Mouse (Mus musculus) embryonic facial prominence, embryonic 11.5 days (tissue): ENCODE measurements around the gene Smoc2. TPM values are rescaled to one million over a fixed set of nuclear protein-coding genes. Genes with fewer than 3 reads are reported as not detected.

Experiments used
- ATAC-seq: fragments of 200-750 bp; cut with Nextera tagmentation; replicated peaks from 2 replicates; pipeline ENCODE4 v1.8.0; 2017; ENCODE audit warnings: low read depth; ENCODE audit not compliant: insufficient number of reproducible peaks, low FRiP score, low TSS enrichment
- DNase-seq: peaks from one replicate; pipeline ENCODE4 v3.0.0-alpha.2; 2015; ENCODE audit warnings: low spot score
- H3K27ac ChIP-seq: fragments of 300-500 bp; sonication (generic); replicated peaks from 2 replicates; pipeline ENCODE4 v1.5.1; 2014; ENCODE audit warnings: mild to moderate bottlenecking, low read depth, low read length, control low read depth
- H3K27me3 ChIP-seq: fragments of 300-500 bp; sonication (generic); 2 replicates; pipeline ENCODE4 v1.6.1; 2014; ENCODE audit warnings: mild to moderate bottlenecking, low read length, moderate library complexity, mixed read lengths; ENCODE audit not compliant: control insufficient read depth, insufficient read depth
- H3K36me3 ChIP-seq: fragments of 300-500 bp; sonication (generic); replicated peaks from 2 replicates; pipeline ENCODE4 v1.6.1; 2014; ENCODE audit warnings: low read depth, mild to moderate bottlenecking, low read length, moderate library complexity, mixed read lengths; ENCODE audit not compliant: control insufficient read depth, insufficient read depth
- H3K4me1 ChIP-seq: fragments of 300-500 bp; sonication (generic); 2 replicates; pipeline ENCODE4 v1.6.1; 2014; ENCODE audit warnings: low read length, mixed read lengths; ENCODE audit not compliant: control insufficient read depth, insufficient read depth
- H3K4me2 ChIP-seq: fragments of 300-500 bp; sonication (generic); 2 replicates; pipeline ENCODE4 v1.6.1; 2014; ENCODE audit warnings: low read depth, mild to moderate bottlenecking, control low read depth, low read length, moderate library complexity
- H3K4me3 ChIP-seq: fragments of 300-500 bp; sonication (generic); 2 replicates; pipeline ENCODE4 v1.5.1; 2014; ENCODE audit warnings: low read depth, low read length, control low read depth
- H3K9ac ChIP-seq: fragments of 300-500 bp; sonication (generic); replicated peaks from 2 replicates; pipeline ENCODE4 v1.6.1; 2014; ENCODE audit warnings: mild to moderate bottlenecking, control low read depth, low read length
- H3K9me3 ChIP-seq: fragments of 300-500 bp; sonication (generic); replicated peaks from 2 replicates; pipeline ENCODE4 v1.6.1; 2016; ENCODE audit warnings: mild to moderate bottlenecking, low read length, inconsistent platforms, mixed read lengths; ENCODE audit not compliant: control insufficient read depth
- WGBS: fragments of 180-500 bp; shearing (Covaris S2); extraction: QIAGEN DNeasy Blood & Tissue Kit; methylation state at CpG from one replicate; pipeline ENCODE4 v1.1.7; 2014; 5-methylcytosine and 5-hydroxymethylcytosine counted together
- polyA plus RNA-seq: library from polyadenylated mRNA; unstranded; fragments of >200 nt; fragmentation: Nextera tagmentation; extraction: Ambion mirVana; gene quantifications from 2 replicates; pipeline ENCODE4 v1.2.1, GENCODE M21; 2014

Gene Smoc2
- polyA plus RNA-seq, 1 experiment from 2014 or later, result 45.0 TPM

DNA sequence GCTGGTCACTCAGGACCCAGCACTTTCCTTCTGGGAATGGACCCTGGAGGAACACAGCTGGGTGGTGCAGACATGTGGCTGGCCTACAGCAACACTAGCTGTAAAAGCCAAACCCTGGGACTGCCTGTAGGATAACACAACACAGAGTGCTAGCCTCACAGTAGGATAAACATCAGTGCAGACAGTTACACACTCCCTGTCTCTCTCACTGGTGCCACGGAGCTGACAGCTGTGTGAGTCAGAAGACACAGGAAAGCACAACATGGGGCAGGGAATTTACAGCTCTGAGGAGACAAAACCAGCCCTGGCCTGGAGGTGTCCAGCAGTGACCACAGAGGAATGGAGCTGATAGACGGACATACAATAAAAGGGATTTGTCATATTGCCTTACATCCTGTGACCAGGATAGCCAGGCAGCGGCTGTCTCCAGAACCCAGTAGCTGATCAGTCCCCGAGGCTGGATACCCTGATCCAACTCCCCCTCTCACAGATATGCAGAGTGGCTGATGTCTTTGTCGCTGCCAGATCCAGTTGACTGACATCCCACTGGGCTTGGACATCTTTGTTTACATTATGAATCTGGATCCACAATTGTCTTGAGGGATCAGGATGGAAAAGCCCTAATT, 60.7 kb downstream of the Smoc2 start:
- H3K27ac ChIP-seq, result no peak overlapping the region
- WGBS, result 57% methylated on average over 5 of the region's 5 CpGs
- H3K4me1 ChIP-seq, result no peaks in the 10 kb centered on the region

DNA sequence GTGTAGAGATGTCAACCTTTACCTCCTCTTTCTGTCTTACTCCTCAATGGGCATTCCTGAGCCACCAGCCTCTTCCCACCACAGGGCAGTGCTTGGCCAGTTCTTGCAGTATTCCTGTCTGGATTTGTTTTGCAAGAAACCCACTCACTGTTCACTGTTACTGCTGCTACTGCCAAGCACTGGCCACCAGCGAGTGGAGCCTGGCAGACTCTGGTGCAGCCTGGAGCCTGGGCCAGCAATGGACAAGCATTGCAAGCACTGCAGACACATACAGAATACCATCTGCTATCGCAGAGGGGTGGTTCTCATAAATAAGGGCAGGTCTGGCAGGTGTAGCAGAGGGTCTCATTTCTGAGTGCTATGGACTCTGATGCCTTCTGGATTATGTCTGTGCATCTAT, 61.4 kb downstream of the Smoc2 start:
- Histone ChIP-seq H3K9ac (no peak overlapping the region), H3K4me1 (no peaks in the 10 kb centered on the region), H3K36me3 (no peaks in the 10 kb centered on the region), H3K4me3 (no peak overlapping the region), H3K27ac (no peak overlapping the region), H3K4me2 (no peak overlapping the region), H3K27me3 (no peaks in the 10 kb centered on the region), H3K9me3 (no peaks in the 10 kb centered on the region)
- DNase-seq, result no peak
- WGBS, result 78% methylated on average over 2 of the region's 2 CpGs
- no peak for ATAC-seq

More for the DNA sequence above, 60.7 kb downstream of the Smoc2 start:
- Histone ChIP-seq H3K9ac (no peak overlapping the region), H3K4me3 (no peak overlapping the region), H3K27me3 (no peaks in the 10 kb centered on the region), H3K36me3 (no peaks in the 10 kb centered on the region), H3K4me2 (no peak overlapping the region), H3K9me3 (no peaks in the 10 kb centered on the region)
- ATAC-seq, result no peak
- DNase-seq, result no peak

DNA sequence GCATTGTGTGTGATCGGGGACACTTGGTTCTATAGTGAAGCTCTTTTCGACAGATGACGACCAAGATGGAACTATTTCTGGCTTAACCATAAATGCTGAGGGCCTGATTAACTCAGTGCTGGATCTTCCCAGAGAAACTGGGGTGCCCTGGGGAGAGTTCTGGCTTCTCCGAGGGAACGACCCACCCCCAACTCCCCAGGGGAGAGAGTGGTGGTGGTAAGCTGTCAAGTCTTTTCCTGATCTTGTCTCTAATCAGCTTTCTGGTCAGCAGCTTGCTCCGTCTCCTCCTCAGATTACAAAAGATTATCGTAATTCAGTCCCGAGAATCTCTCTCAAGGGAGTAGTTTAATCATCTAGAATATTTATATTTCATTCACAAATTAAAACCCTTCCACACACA, 63.2 kb downstream of the Smoc2 start:
- Histone ChIP-seq H3K4me3 (no peak overlapping the region), H3K27me3 (no peaks in the 10 kb centered on the region), H3K9ac (no peak overlapping the region), H3K4me2 (no peak overlapping the region), H3K36me3 (no peaks in the 10 kb centered on the region), H3K9me3 (no peaks in the 10 kb centered on the region), H3K4me1 (no peaks in the 10 kb centered on the region), H3K27ac (no peak overlapping the region)
- no peak for ATAC-seq
- WGBS, result 38% methylated on average over 8 of the region's 8 CpGs
- peak; percentile 12 for DNase-seq

DNA sequence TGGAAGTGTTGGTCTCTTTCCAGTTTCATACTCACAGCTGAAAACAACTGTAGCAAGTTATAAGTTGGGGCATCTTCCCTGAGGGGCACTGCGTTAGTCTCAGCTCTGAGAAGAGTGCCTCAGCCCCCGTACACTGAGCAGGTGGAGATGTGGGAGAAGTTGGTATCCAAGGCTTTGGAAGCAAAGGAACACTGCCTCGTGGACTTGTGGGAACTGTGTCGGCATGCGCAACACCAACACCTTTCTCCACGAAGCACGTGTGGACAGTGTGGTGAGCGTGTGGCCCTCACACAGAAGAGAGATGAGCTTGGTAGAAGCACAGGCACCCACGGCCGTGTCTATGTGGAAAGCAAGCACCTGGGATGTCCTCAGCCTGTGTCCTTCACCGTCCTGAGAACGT, 64.1 kb downstream of the Smoc2 start:
- no peaks in the 10 kb centered on the region for H3K4me1 ChIP-seq
- no peaks in the 10 kb centered on the region for H3K36me3 ChIP-seq
- no peak overlapping the region for H3K4me3 ChIP-seq
- H3K9ac ChIP-seq, result no peak overlapping the region
- no peak overlapping the region for H3K4me2 ChIP-seq
- no peaks in the 10 kb centered on the region for H3K27me3 ChIP-seq
- DNase-seq, result no peak
- no peak for ATAC-seq
- WGBS, result 89% methylated on average over 12 of the region's 12 CpGs
- no peaks in the 10 kb centered on the region for H3K9me3 ChIP-seq
- H3K27ac ChIP-seq, result no peak overlapping the region

DNA sequence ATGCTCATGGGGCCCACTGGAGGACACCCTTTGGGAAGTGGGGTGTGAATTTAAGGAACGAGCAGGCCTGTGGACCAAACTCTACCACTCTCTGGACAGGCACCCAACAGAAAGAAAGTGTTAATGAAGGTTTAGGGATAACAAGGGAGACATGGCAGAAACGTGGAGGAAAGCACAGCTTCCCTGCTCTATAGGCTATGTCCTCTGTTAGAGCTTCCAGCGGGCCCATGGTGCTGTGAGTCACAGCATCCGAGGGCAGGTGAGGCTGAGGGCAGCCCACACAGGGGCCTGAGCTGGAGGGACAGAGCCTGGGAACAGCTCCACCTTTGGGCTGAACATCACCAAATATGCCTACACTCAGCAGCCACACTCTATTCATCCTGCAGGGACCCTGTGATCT, 66.2 kb downstream of the Smoc2 start:
- Histone ChIP-seq H3K4me3 (no peak overlapping the region), H3K9me3 (no peaks in the 10 kb centered on the region), H3K27ac (no peak overlapping the region), H3K36me3 (no peaks in the 10 kb centered on the region), H3K27me3 (no peaks in the 10 kb centered on the region), H3K4me1 (no peaks in the 10 kb centered on the region), H3K4me2 (no peak overlapping the region), H3K9ac (no peak overlapping the region)
- 87% methylated on average over 4 of the region's 4 CpGs for WGBS
- ATAC-seq (no peak), DNase-seq (no peak)

DNA sequence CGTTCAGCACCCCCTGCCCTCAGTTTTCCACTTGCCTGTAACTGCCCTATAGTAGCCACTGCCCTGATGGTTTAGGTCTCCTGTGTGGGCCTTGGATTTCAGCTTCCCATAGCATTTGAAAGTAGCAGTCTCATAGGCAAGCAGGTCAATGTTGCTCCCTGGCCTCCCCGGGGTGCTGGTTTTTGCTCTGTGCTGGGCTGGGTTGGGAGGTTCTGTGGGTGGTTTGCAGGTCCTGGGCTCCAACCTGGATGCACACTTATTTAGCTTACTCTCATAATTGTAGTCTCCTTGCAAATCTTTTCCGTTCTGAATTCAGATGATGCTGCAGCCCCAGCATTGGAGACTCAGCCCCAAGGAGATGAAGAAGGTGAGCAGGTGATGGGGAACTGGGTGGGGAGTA, 67.6 kb downstream of the Smoc2 start:
- 77% methylated on average over 3 of the region's 3 CpGs for WGBS
- H3K4me1 ChIP-seq, result no peaks in the 10 kb centered on the region
- no peak overlapping the region for H3K9ac ChIP-seq
- H3K27ac ChIP-seq, result no peak overlapping the region
- no peak overlapping the region for H3K4me2 ChIP-seq
- no peaks in the 10 kb centered on the region for H3K36me3 ChIP-seq
- H3K9me3 ChIP-seq, result no peaks in the 10 kb centered on the region
- no peak overlapping the region for H3K4me3 ChIP-seq
- no peaks in the 10 kb centered on the region for H3K27me3 ChIP-seq
- no peak for ATAC-seq
- no peak for DNase-seq

DNA sequence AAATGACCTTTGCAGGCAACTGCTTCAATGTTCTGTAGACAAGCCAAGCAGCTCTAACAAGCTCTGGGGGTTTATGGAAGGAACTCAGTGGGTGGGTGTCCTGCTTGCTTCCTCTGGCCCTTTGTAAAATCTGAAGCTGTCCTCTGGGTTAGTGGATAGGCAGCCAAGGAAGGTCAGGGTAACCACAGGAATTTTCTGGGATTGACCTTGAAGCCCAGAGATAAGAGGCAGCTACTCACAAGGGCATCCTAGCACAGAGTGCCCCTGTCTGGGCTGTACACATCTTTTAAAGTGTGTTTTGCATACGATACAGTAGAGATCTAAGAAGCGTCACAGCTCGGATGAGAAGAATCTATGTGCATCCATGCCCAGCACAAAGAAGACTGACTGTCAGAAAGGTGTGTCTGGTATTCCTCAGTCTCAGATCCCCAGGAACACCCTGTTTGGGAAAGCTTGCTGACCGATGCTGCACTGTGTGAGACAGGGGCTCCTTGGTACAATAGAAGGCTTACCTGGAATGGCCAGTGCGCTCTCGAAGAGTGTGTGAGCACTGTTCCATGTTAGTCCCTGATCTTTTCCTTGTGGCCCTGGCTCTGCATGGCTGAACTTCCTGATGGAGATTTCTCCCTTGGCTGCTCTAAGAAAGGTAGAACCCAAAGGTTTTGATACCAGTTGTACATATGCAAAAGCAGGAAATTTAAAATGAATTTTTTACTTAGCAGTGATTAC, 69.9 kb downstream of the Smoc2 start:
- DNase-seq, result no peak
- no peak overlapping the region for H3K4me2 ChIP-seq
- H3K27ac ChIP-seq, result no peak overlapping the region
- H3K4me1 ChIP-seq, result no peaks in the 10 kb centered on the region
- H3K9me3 ChIP-seq, result no peaks in the 10 kb centered on the region
- ATAC-seq, result no peak
- no peaks in the 10 kb centered on the region for H3K27me3 ChIP-seq
- no peak overlapping the region for H3K4me3 ChIP-seq
- 91% methylated on average over 6 of the region's 6 CpGs for WGBS
- H3K36me3 ChIP-seq, result no peaks in the 10 kb centered on the region
- no peak overlapping the region for H3K9ac ChIP-seq

DNA sequence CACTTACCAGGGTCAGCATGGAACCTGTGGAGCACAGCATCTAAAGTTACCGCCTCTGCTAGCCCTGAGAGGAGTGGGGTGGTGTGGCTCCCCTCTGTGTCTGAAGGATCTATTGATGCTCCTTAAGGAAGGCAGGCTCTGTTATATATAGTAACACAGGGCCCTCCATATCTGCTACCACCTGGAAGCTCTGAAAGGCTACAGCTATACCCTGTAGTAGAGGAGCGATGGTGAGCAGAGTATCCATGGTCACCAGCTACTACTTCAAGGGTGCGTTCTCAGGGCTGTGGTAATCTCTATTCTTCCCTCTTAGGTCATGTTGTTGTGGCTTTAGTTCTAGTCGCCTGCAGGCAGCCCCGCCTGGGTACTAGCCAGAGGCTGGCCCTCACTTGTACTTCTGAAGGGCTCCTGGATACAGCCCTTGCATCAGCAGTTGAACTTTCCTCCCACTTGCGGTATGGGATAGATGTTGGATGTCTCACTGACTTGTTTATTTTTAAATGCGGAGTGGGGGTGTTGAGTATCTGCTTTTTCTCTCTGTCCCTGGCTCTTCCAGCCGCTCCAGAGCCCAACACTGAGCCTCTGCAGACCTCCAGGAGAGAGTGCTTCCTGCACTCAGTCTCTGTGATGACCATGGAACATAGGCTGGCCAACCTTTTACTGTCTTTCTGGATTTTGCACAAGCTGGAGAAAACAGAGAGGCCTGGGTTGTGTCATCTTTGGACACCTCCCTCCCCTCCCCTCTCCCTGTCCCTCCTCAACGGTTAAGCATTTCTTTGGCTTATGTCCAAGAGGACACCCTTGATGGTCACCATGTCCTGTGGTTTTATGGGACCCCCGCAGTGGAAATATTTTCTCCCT, 74.1 kb downstream of the Smoc2 start:
- Histone ChIP-seq H3K27ac (no peak overlapping the region), H3K4me1 (no peaks in the 10 kb centered on the region), H3K4me2 (no peak overlapping the region), H3K9me3 (no peaks in the 10 kb centered on the region), H3K9ac (no peak overlapping the region), H3K27me3 (no peaks in the 10 kb centered on the region), H3K4me3 (no peak overlapping the region), H3K36me3 (no peaks in the 10 kb centered on the region)
- WGBS, result 85% methylated on average over 10 of the region's 10 CpGs
- ATAC-seq (0 out of 2 replicates have a peak, but pooled peaks have one; percentile 52), DNase-seq (peak; percentile 9)
